Mouse (Mus musculus) megakaryocyte progenitor cell, adult 5-6 weeks (primary cell): ENCODE data around the gene Hspa12b. TPM values are rescaled to one million over a fixed set of nuclear protein-coding genes. Genes with fewer than 3 reads are reported as not detected.

Experiments
- ATAC-seq: replicated peaks from 2 replicates; pipeline ENCODE4 v1.8.0; 2016; ENCODE audit warnings: mild to moderate bottlenecking, moderate TSS enrichment, inconsistent platforms; ENCODE audit not compliant: poor library complexity
- total RNA-seq, 2 experiments: library from RNA; stranded (forward) in 1 of 2; stranded (reverse) in 1 of 2; fragments of 157-497, 149-512 nt in 1 of 2; fragments of 200-1000 nt in 1 of 2; gene quantifications; 2 replicates each; pipeline versions ENCODE4 v1.2.3 to v1.2.4; 2015 to 2017

Gene Hspa12b
- total RNA-seq, 2 experiments from 2014 or later, result 0.12 TPM; not detected in 1

DNA sequence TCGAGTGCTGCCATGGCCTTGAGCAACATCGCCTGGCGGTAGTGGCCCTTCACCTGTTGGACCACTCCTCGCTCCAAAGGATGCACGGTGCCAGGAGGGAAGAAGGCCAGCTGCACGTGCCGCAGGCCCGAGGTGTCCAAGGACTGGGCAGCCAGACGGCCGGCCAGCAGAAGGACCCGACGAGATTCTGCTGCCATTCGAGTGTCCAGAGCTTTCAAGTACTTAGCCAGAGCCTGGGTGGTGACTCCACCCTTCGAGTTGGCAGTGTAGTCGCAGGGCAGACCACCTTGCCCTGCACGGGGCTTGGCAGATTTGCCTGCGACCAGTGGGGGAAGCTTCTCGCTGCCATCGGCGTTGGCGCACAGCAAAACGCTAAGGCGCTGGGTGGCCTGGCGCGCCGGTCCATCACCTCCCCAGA lies 51.8 kb downstream of the Hspa12b start:
- no peak for ATAC-seq

- ATAC-seq, result peak; percentile 45
These were observed 52.3 kb downstream of the Hspa12b start for GRCm38 (mm10) chr2:131179246-131179886.

- peak; percentile 68 for ATAC-seq
These were observed 53.0 kb downstream of the Hspa12b start, which contains the start of gene Cenpb for GRCm38 (mm10) chr2:131179990-131180587. TSS of gene Cenpb (minus strand) at chr2:131180067.

DNA sequence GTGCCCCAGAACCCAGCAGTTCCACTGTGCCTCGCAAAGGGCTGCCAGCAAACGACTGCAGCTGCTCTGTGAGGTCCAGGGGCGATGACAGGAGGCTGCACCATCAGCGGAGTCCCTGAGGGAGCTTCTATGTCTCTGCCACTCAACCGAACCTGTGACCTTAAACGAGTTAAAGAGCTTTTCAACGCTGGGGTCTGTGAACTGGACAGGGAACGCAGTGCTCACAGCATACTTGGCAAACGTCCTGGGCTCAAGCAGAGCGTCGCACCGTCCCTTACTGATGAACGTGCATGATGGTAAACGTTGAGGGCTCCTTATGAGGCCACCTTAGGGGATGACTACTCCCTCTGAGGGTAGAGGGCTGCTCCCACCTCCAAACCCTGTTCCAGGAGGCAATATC lies 59.3 kb downstream of the Hspa12b start:
- no peak for ATAC-seq

- peak; percentile 89 for ATAC-seq
These were observed 59.9 kb downstream of the Hspa12b start, which contains the start of the genes Cdc25b and Spef1 for GRCm38 (mm10) chr2:131186771-131187601. TSS of gene Cdc25b (plus strand) at chr2:131186949. TSS of gene Spef1 (minus strand) at chr2:131187282.

GRCm38 (mm10) chr2:131187602-131187922 lies 60.5 kb downstream of the Hspa12b start:
- no peak for ATAC-seq

- no peak for ATAC-seq
These were observed 61.2 kb downstream of the Hspa12b start for GRCm38 (mm10) chr2:131188311-131188710.

- 0 out of 2 replicates have a peak, but pooled peaks have one; percentile 8 for ATAC-seq
These were observed 62.6 kb downstream of the Hspa12b start for GRCm38 (mm10) chr2:131189521-131190309.

DNA sequence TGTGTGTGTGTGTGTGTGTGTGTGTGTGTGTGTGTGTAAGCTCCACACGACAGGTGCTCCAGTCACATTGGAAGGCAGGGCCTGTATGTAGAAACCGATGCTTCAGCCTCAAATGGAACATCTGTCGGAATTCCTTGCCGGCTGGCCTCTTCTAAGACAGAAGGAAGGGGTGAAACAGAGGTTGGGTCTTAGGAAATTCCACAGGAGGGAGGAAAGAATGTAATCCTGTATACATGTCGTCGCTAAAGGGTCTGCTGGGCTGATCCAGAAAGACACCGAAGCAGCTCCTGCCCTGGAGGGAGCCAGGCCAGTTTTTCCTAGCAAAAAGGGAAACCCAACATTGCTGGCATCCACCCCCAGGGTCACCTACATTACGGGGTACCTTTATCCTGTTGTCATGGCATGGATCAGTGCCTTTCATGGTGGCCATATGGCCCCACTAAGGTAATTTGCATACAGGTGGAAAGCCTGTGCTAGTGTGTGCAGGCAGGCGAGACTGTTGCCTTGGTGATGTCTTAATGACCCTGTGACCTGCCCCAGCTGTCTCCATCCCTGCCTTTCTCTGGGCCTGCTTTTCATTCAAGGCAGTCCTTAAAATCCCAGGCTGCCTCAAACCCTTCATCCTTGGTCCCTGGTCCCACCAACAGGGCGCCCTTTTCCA lies 63.4 kb downstream of the Hspa12b start:
- no peak for ATAC-seq

DNA sequence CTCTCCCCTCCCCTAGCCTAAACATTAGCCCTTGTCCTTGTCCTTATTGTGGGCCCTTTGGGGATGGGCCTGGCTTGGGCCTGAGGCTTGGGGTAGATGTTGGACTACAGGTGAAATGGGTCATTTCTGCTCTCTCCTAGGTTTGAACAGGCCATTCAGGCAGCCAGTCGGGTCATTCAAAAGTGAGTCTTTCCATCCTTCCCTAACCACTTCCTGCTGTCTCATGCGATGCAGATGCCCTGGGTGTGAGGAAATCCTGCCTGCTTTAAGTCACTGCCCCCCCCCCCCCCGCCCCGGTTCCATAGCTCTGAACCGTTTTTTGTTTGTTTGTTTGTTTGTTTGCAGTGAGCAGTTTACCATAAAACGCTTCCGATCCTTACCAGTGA lies 63.9 kb downstream of the Hspa12b start:
- ATAC-seq, result no peak

Other genes with a start within 250 kb of the Hspa12b start
- 6.4 and 10.8 TPM in 2 replicates for gene 4930402H24Rik, start 220.9 kb upstream of the Hspa12b start, total RNA-seq (2015)
- 4.2 and 8.6 TPM in 2 replicates for gene 4930402H24Rik, start 220.9 kb upstream of the Hspa12b start, total RNA-seq (2017)
- gene Atrn, start 220.8 kb upstream of the Hspa12b start, total RNA-seq (2015), result 38.4 and 41.2 TPM in 2 replicates
- 30.4 and 33.0 TPM in 2 replicates for gene Atrn, start 220.8 kb upstream of the Hspa12b start, total RNA-seq (2017)
- not detected in 2 replicates for gene Gfra4, start 84.2 kb upstream of the Hspa12b start, total RNA-seq (2015)
- not detected in 2 replicates for gene Gfra4, start 84.2 kb upstream of the Hspa12b start, total RNA-seq (2017)
- gene Adam33, start 63.5 kb upstream of the Hspa12b start, total RNA-seq (2015), result not detected in 2 replicates
- gene Adam33, start 63.5 kb upstream of the Hspa12b start, total RNA-seq (2017), result not detected in 2 replicates
- 0.05 and 0.07 TPM in 2 replicates for gene Siglec1, start 40.5 kb upstream of the Hspa12b start, total RNA-seq (2015)
- 0.10 TPM in 1 of 2 replicates, not detected in the other for gene Siglec1, start 40.5 kb upstream of the Hspa12b start, total RNA-seq (2017)
- gene Gm11037, start 6.2 kb downstream of the Hspa12b start, total RNA-seq (2015), result not detected in 2 replicates
- not detected in 2 replicates for gene Gm11037, start 6.2 kb downstream of the Hspa12b start, total RNA-seq (2017)
- 85.1 and 90.4 TPM in 2 replicates for gene 1700037H04Rik, start 32.8 kb downstream of the Hspa12b start, total RNA-seq (2015)
- 34.9 and 39.5 TPM in 2 replicates for gene 1700037H04Rik, start 32.8 kb downstream of the Hspa12b start, total RNA-seq (2017)
- 8.0 and 8.3 TPM in 2 replicates for gene Cenpb, start 52.8 kb downstream of the Hspa12b start, total RNA-seq (2015)
- gene Cenpb, start 52.8 kb downstream of the Hspa12b start, total RNA-seq (2017), result 14.8 and 15.8 TPM in 2 replicates
- gene Cdc25b, start 59.7 kb downstream of the Hspa12b start, total RNA-seq (2015), result 8.9 and 10.8 TPM in 2 replicates
- gene Cdc25b, start 59.7 kb downstream of the Hspa12b start, total RNA-seq (2017), result 9.6 and 13.4 TPM in 2 replicates
- gene Spef1, start 60.0 kb downstream of the Hspa12b start, total RNA-seq (2015), result 0.39 and 0.72 TPM in 2 replicates
- 0.91 and 2.0 TPM in 2 replicates for gene Spef1, start 60.0 kb downstream of the Hspa12b start, total RNA-seq (2017)
- 3.6 and 3.9 TPM in 2 replicates for gene Ap5s1, start 79.8 kb downstream of the Hspa12b start, total RNA-seq (2015)
- 2.9 and 6.7 TPM in 2 replicates for gene Ap5s1, start 79.8 kb downstream of the Hspa12b start, total RNA-seq (2017)
- gene Mavs, start 106.8 kb downstream of the Hspa12b start, total RNA-seq (2015), result 15.1 and 17.1 TPM in 2 replicates
- 11.3 and 11.8 TPM in 2 replicates for gene Mavs, start 106.8 kb downstream of the Hspa12b start, total RNA-seq (2017)
- gene Pank2, start 135.2 kb downstream of the Hspa12b start, total RNA-seq (2015), result 59.4 and 71.6 TPM in 2 replicates
- gene Pank2, start 135.2 kb downstream of the Hspa12b start, total RNA-seq (2017), result 46.3 and 61.7 TPM in 2 replicates
- gene Rnf24, start 225.6 kb downstream of the Hspa12b start, total RNA-seq (2015), result 4.4 and 4.5 TPM in 2 replicates
- 1.8 and 1.9 TPM in 2 replicates for gene Rnf24, start 225.6 kb downstream of the Hspa12b start, total RNA-seq (2017)